Mouse (Mus musculus) small intestine, adult 2 months (tissue): ENCODE results near the gene Fbn1. TPM values are rescaled to one million over a fixed set of nuclear protein-coding genes. Genes with fewer than 3 reads are reported as not detected.

ENCODE experiments used
- H3K27ac ChIP-seq: fragments of 200-500 bp; 2 replicates; pipeline ENCODE4 v1.5.1; 2012; ENCODE audit warnings: low read depth, low read length, control low read depth, inconsistent platforms; ENCODE audit not compliant: insufficient read depth
- H3K27me3 ChIP-seq: fragments of 200-500 bp; 2 replicates; pipeline ENCODE4 v1.6.1; 2012; ENCODE audit warnings: mild to moderate bottlenecking, moderate library complexity, low read length, inconsistent platforms; ENCODE audit not compliant: control insufficient read depth, insufficient read depth
- H3K36me3 ChIP-seq: fragments of 200-500 bp; 2 replicates; pipeline ENCODE4 v1.6.1; 2012; ENCODE audit warnings: mild to moderate bottlenecking, low read length, control low read depth, inconsistent platforms; ENCODE audit not compliant: control insufficient read depth, insufficient read depth
- H3K4me1 ChIP-seq: fragments of 200-500 bp; 2 replicates; pipeline ENCODE4 v1.6.1; 2012; ENCODE audit warnings: low read length, inconsistent platforms, mixed read lengths; ENCODE audit not compliant: control insufficient read depth, insufficient read depth, insufficient read length
- H3K4me3 ChIP-seq: fragments of 200-500 bp; 2 replicates; pipeline ENCODE4 v1.5.1; 2012; ENCODE audit warnings: low read depth, mild to moderate bottlenecking, control low read depth, inconsistent platforms, low read length, moderate library complexity
- CTCF ChIP-seq: fragments of 200-500 bp; IDR thresholded peaks from 2 replicates; pipeline ENCODE4 v1.5.1; 2012; ENCODE audit warnings: low read depth, mild to moderate bottlenecking, control low read depth, inconsistent platforms, low read length, moderate library complexity, mixed read lengths; ENCODE audit not compliant: insufficient replicate concordance, insufficient read length; ENCODE audit errors: extremely low read depth
- POLR2A ChIP-seq: fragments of 200-500 bp; IDR thresholded peaks from 2 replicates; pipeline ENCODE4 v1.6.1; 2012; ENCODE audit warnings: low read depth, mild to moderate bottlenecking, control low read depth, inconsistent platforms, low read length, moderate library complexity
- WGBS: fragments of 180-500 bp; shearing (Covaris S2); methylation state at CpG from one replicate; pipeline ENCODE4 v1.1.7; 2018; 5-methylcytosine and 5-hydroxymethylcytosine counted together
- polyA plus RNA-seq: library from polyadenylated mRNA; depleted of rRNA; stranded (reverse); fragments of >200 nt; gene quantifications from 2 replicates; pipeline ENCODE4 v1.2.3, GENCODE M21; 2012

Gene Fbn1
- polyA plus RNA-seq, 1 experiment = 5.1 TPM

DNA sequence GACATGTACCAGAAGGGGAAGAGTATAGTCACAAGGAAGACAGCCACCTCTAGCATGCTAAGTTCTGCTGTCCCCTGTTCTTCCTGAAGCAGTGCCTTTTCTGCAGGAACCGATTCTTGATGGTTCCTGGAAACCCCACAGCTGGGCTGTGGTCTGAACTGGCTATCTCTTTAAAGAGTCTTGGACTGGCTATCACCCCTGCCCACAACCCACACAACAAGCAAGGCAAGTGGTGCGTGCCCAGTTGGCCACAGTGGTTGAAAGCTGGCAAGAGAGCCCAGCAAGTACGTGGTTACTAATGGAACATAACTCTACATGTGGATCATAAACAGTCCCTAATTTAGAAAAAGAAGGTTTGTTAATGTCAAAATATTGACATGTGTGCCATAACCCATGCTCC is 170.6 kb downstream of the Fbn1 start:
- H3K4me1 ChIP-seq = no peaks in the 10 kb centered on the region
- no peaks in the 10 kb centered on the region; the same call in 1 of the 2 replicates for H3K36me3 ChIP-seq
- no peak for TF ChIP-seq POLR2A
- WGBS = 86% methylated on average over 3 of the region's 3 CpGs
- no peaks in the 10 kb centered on the region for H3K27me3 ChIP-seq
- H3K27ac ChIP-seq = no peak overlapping the region
- H3K4me3 ChIP-seq = no peak overlapping the region

DNA sequence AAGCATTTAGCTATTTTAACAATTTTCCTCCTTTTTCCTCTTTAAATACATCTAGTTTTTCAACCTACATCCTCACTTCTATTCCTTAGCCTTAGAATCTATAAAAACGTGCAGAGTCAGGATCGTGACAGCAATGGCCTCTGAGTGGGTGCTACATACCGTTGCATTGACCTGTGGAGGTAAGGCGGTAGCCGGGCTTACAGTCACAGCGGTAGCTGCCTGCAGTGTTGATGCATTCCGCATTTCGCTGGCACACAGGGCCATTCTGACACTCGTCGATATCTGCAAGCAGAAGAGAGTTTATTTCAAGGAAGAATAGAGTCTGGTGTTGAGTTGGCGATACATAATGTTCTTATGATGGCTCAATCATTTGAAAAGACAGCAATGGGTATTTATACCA is 172.6 kb downstream of the Fbn1 start:
- Histone ChIP-seq H3K4me1 (no peaks in the 10 kb centered on the region), H3K4me3 (no peak overlapping the region), H3K36me3 (no peaks in the 10 kb centered on the region; the same call in 1 of the 2 replicates), H3K27me3 (no peaks in the 10 kb centered on the region), H3K27ac (no peak overlapping the region)
- WGBS = 94% methylated on average over 11 of the region's 11 CpGs
- TF ChIP-seq POLR2A = no peak
- TF ChIP-seq CTCF = no peak

DNA sequence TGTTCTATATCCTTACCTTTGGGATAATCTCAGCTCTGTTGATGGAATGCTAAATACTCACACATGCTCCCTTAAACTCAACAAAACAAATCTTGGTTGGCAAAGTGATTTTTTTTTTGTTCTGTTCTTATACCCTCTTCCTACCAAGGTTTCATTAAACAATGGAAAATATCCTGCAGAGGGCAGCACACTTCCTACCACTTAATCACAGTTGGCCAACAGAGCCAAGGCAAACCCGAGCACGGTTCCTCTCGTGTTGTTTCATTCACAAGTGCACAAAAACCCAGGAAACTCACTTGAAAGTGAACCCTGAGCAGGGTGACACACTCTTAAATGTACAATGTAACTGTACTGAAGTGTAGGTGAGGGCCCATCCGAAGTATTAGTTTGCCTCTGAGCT is 173.6 kb downstream of the Fbn1 start:
- Histone ChIP-seq H3K27ac (no peak overlapping the region), H3K4me1 (no peaks in the 10 kb centered on the region), H3K27me3 (no peaks in the 10 kb centered on the region), H3K36me3 (no peaks in the 10 kb centered on the region; the same call in 1 of the 2 replicates), H3K4me3 (no peak overlapping the region)
- WGBS = 47% methylated on average over 4 of the region's 4 CpGs
- TF ChIP-seq POLR2A (no peak), CTCF (no peak)

DNA sequence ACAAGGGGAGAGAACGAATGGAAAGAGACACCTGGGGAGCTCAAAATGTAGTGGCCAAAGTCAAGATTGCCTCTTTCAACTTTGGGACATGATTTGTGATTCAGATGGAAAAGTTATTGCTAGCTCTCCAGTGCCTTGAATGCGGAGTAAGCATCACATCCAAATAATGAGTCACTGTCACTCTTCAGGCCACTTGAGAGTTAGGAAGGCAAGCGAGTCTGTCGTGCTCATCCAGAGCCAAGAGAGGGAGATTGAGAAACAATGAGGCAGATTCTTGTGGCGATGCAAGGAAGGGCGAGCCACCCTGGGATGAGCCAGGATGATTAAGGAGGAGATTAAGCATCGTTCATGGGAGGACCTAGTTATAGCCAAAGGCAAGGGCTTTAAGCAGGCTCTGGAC is 176.2 kb downstream of the Fbn1 start:
- TF ChIP-seq CTCF (no peak), POLR2A (no peak)
- H3K36me3 ChIP-seq = no peaks in the 10 kb centered on the region
- H3K4me1 ChIP-seq = no peaks in the 10 kb centered on the region
- no peak overlapping the region for H3K27ac ChIP-seq
- WGBS = 76% methylated on average over 7 of the region's 7 CpGs
- no peaks in the 10 kb centered on the region for H3K27me3 ChIP-seq
- no peak overlapping the region for H3K4me3 ChIP-seq

DNA sequence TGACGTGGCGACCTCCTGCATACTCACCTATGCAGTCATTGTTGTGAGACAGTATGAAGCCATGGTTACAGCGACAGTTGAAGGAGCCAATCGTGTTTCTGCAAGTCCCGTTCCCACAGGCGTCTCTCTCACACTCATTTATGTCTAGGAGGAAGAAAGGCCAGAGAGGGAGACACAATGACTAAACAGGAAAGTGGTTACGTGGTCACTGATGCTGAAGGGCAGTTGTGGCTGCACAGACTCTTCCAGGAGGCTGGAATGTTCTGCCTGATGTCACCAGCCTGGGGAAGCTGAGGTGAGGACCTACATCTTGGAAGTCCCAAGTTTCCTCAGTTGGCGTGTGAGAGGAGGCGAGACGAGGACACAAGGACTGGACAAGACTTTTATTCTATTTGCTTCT is 177.3 kb downstream of the Fbn1 start:
- Histone ChIP-seq H3K36me3 (no peaks in the 10 kb centered on the region), H3K4me3 (no peak overlapping the region), H3K4me1 (no peaks in the 10 kb centered on the region), H3K27me3 (no peaks in the 10 kb centered on the region), H3K27ac (no peak overlapping the region)
- WGBS = 85% methylated on average over 10 of the region's 10 CpGs
- TF ChIP-seq POLR2A (no peak), CTCF (no peak)

DNA sequence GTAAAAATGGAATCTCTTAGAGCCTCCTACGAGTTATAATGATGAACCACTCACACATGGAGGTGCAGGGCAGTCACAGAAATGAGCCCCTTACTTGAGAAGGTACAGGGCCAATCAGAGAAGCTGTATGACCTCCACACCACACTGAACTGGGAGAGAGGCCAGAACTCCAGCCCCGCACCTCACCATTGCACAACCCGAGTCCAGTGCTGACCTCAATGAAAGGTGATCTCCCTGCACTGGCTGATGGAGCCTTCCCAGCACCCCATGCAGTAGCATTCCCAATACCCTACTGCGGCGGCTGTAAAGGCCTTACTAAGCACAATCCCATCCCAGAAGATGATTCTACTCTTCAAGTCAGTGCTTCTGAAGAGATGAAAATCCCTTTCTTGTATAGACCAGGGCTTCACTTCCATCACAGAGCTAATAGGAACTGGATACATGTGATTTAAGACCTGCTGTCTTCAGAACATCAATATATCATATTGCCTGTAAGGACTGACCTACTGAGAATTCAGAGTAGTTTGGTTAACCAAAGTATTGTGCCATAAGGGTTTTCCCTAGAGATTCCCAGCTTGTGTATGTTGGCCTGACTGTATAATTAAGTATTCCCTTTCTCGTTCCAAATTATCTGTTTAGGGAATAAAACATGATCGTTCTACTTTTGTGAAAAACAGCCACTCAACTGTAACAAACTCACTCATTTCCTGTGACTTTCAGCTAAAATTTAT is 182.5 kb downstream of the Fbn1 start:
- H3K4me1 ChIP-seq = no peaks in the 10 kb centered on the region
- H3K27me3 ChIP-seq = no peaks in the 10 kb centered on the region
- H3K36me3 ChIP-seq = no peaks in the 10 kb centered on the region
- no peak for TF ChIP-seq CTCF
- TF ChIP-seq POLR2A = no peak
- WGBS = 79% methylated on average over 7 of the region's 7 CpGs
- H3K4me3 ChIP-seq = no peak overlapping the region
- H3K27ac ChIP-seq = no peak overlapping the region

DNA sequence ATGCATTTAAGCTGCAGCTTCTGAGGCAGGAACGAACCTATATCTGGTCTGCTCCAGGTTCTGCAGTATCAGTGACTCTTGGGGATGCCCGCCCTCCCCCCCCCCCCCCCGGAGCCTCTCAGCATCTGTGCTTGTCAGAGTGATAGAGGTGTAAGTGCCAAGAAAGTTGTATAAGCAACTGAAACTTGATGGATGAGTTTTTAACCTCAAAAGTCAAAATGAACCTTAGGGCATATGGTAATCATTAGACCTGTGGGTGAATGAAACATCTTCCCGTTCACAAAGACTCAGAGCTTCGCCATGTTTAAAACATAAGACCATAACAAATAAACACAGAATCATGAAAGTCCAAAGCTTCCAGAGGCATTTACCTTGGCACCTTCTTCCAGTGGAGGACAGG is 183.3 kb downstream of the Fbn1 start:
- no peaks in the 10 kb centered on the region for H3K4me1 ChIP-seq
- no peak overlapping the region for H3K4me3 ChIP-seq
- H3K27me3 ChIP-seq = no peaks in the 10 kb centered on the region
- no peaks in the 10 kb centered on the region for H3K36me3 ChIP-seq
- TF ChIP-seq CTCF (no peak), POLR2A (no peak)
- 70% methylated on average over 5 of the region's 5 CpGs for WGBS
- H3K27ac ChIP-seq = no peak overlapping the region
